Mouse (Mus musculus): ENCODE results near the gene Hipk2.

DNA sequence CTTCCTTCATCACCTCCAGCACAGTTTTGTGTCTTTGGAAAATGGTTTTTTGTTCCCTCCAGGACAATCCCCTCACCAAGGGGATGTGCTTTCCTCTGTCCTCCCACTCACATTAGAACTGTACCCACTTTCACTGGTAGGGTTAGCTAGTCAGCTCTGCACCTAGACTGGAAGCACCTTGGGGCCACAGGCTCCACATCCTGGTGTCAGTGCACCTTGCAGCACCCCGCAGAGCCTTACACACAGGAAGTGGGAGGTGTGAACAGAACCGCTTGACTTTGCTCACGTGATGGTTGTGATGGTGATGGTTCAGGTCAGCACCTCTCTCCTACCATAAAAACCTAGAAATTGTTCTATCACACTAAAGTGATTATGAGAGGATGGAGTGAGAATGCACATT, 116.8 kb downstream of the Hipk2 start:
- no peak for TF ChIP-seq POLR2A (IDR thresholded peaks at IDR 0.05; ENCODE audit: control insufficient read depth, extremely low read depth, insufficient read depth, low read length, poor library complexity)
- TF ChIP-seq CTCF (IDR thresholded peaks at IDR 0.05; ENCODE audit: borderline replicate concordance, control insufficient read depth, extremely low read depth, insufficient read depth, low read length, poor library complexity) = no peak

All from thymus, adult 2 months (tissue).